Mouse (Mus musculus) hindbrain, embryonic 15.5 days (tissue): ENCODE measurements around the gene Fbrsl1. TPM values are rescaled to one million over a fixed set of nuclear protein-coding genes. Genes with fewer than 3 reads are reported as not detected.
A peak's percentile ranks its signal among the peaks of the same experiment; 100 is the strongest.

Experiments used
- ATAC-seq: fragments of 200-750 bp; cut with Nextera tagmentation; 2 replicates; pipeline ENCODE4 v1.8.0; 2017; ENCODE audit warnings: low read depth, moderate number of reproducible peaks, moderate TSS enrichment; ENCODE audit not compliant: low FRiP score
- H3K27ac ChIP-seq: fragments of 300-500 bp; sonication (generic); replicated peaks from 2 replicates; pipeline ENCODE4 v1.5.1; 2015; ENCODE audit warnings: mild to moderate bottlenecking, inconsistent platforms
- H3K27me3 ChIP-seq: fragments of 300-500 bp; sonication (generic); 2 replicates; pipeline ENCODE4 v1.6.1; 2015; ENCODE audit warnings: control low read depth, inconsistent platforms
- H3K36me3 ChIP-seq: fragments of 300-500 bp; sonication (generic); 2 replicates; pipeline ENCODE4 v1.6.1; 2015; ENCODE audit warnings: control low read depth, inconsistent platforms
- H3K4me1 ChIP-seq: fragments of 300-500 bp; sonication (generic); replicated peaks from 2 replicates; pipeline ENCODE4 v1.6.1; 2015; ENCODE audit warnings: control low read depth, inconsistent platforms
- H3K4me2 ChIP-seq: fragments of 300-500 bp; sonication (generic); 2 replicates; pipeline ENCODE4 v1.6.1; 2015; ENCODE audit warnings: moderate library complexity, mild to moderate bottlenecking, inconsistent platforms
- H3K4me3 ChIP-seq: fragments of 300-500 bp; sonication (generic); 2 replicates; pipeline ENCODE4 v1.5.1; 2015; ENCODE audit warnings: mild to moderate bottlenecking, inconsistent platforms
- H3K9ac ChIP-seq: fragments of 300-500 bp; sonication (generic); 2 replicates; pipeline ENCODE4 v1.6.1; 2015; ENCODE audit warnings: inconsistent platforms
- H3K9me3 ChIP-seq: fragments of 300-500 bp; sonication (generic); 2 replicates; pipeline ENCODE4 v1.6.1; 2016; ENCODE audit warnings: control low read depth, inconsistent platforms
- WGBS: fragments of 180-500 bp; shearing (Covaris S2); methylation state at CpG from one replicate; pipeline ENCODE4 v1.1.7; 2015; 5-methylcytosine and 5-hydroxymethylcytosine counted together
- polyA plus RNA-seq: library from polyadenylated mRNA; unstranded; fragments of >200 nt; fragmentation: Nextera tagmentation; extraction: Ambion mirVana; gene quantifications from 2 replicates; pipeline ENCODE4 v1.2.1, GENCODE M21; 2015

Gene Fbrsl1
- polyA plus RNA-seq, 1 experiment from 2014 or later, result 25.1 TPM

DNA sequence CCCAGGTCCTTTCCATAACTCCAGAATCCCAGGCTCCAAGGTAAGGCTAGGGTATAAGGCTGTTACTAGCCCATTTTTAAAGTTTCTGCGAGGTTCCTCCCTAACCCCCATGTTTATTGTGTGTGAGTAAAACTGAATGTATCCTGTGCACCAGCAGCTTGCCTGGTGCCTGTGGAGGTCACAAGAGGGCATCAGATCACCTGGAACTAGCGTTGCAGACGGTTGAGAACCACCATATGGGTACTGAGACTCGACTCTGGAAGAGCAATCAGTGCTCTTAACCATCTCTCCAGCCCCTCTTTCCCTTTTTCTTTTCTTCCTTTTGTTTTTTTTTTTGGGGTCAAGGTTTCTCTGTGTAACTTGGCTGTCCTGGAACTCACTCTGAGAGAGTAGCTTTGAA lies 68.5 kb downstream of the Fbrsl1 start:
- WGBS, result 87% methylated on average over 4 of the region's 4 CpGs
- H3K36me3 ChIP-seq, result peaks cover 35% of the 10 kb centered on the region
- no peak overlapping the region for H3K27ac ChIP-seq
- no peaks in the 10 kb centered on the region for H3K9me3 ChIP-seq
- H3K4me3 ChIP-seq, result no peak overlapping the region
- no peak overlapping the region for H3K4me2 ChIP-seq
- H3K9ac ChIP-seq, result no peak overlapping the region
- no peak for ATAC-seq
- H3K4me1 ChIP-seq, result peaks cover 12% of the 10 kb centered on the region
- H3K27me3 ChIP-seq, result no peaks in the 10 kb centered on the region

DNA sequence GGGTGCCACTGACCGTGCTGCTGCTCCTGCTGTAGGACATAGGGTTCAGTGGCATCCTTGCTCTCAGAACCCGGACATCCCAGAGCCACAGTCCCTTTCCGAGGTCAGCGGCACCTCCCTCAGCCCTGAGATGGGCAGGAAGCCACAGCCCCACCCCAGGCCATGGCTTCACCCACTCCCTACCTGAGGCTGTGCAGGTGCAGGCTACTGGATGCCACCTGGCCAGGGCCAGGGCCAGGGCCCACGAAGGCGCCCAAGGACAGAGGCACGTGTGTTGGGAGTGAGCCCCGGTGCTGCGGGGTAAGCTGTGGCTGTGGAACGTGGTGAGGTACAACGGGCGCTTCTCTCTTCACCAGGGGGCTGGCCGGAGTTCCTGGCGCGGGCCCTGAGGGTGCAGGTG lies 69.2 kb downstream of the Fbrsl1 start:
- Histone ChIP-seq H3K27me3 (no peaks in the 10 kb centered on the region), H3K27ac (no peak overlapping the region), H3K4me2 (no peak overlapping the region), H3K4me1 (peaks cover 4% of the 10 kb centered on the region; the same call in 1 of the 2 replicates), H3K4me3 (no peak overlapping the region), H3K36me3 (peaks cover 36% of the 10 kb centered on the region), H3K9me3 (no peaks in the 10 kb centered on the region), H3K9ac (no peak overlapping the region)
- WGBS, result 89% methylated on average over 14 of the region's 15 CpGs
- peak; percentile 24; the same call in 1 of the 2 replicates for ATAC-seq

DNA sequence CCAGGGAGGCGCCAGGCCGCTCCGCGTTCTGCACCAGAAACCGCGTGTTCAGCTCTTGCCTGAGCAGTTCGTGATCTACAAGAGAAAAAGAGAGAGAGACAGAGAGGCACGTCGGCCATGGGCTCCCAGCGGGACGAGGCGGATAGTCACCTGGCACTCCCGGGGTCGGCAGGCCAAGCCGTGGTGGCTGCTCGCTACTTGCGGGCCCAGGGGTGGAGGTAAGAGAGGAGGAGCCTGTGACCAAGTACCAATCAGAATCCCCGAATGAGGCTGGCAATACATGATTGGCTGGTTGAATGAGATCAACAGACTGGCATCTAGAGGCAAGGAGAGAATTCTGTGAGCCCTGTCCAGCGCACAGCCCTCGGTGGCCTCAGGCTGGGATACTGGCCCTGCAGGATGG lies 70.1 kb downstream of the Fbrsl1 start:
- H3K4me1 ChIP-seq, result no peaks in the 10 kb centered on the region
- 32% methylated on average over 20 of the region's 20 CpGs for WGBS
- H3K9ac ChIP-seq, result no peak overlapping the region
- no peak overlapping the region for H3K4me2 ChIP-seq
- no peak overlapping the region for H3K27ac ChIP-seq
- no peaks in the 10 kb centered on the region for H3K27me3 ChIP-seq
- peaks cover 40% of the 10 kb centered on the region for H3K36me3 ChIP-seq
- ATAC-seq, result peak; percentile 42; the same call in 1 of the 2 replicates
- H3K4me3 ChIP-seq, result no peak overlapping the region
- no peaks in the 10 kb centered on the region for H3K9me3 ChIP-seq

DNA sequence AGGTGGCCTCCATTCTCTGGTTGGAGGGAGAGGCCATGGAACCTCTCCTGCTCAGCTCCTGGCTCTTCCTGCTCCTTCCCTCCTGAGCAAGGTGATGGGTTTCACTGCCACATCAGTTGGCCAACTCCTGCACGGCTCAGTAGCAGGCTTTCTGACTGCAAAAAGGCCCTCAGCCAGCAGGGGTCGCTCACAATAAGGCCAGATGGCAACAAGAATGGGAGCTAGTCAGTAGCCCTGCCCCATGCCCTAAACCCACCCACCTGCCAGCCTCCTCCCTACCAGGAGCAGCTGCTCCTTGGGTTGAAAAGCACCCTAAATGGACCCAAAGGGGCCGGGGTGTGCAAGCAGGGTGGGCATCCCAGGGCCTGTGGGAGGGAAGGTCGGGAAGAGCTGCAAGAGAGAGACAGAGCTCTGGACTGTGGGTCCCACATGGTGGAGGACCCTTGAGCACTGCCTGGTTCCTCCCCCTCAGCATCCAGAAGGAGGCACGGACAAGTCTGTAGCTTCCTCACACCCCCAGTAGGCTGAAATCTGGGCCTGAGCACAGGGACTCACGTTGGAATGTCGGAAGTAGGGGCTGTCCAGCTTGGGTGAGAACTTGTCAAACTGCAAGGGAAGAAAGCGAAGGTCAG lies 71.4 kb downstream of the Fbrsl1 start:
- H3K9ac ChIP-seq, result no peak overlapping the region
- no peaks in the 10 kb centered on the region for H3K4me1 ChIP-seq
- peaks cover 40% of the 10 kb centered on the region for H3K36me3 ChIP-seq
- 61% methylated on average over 8 of the region's 8 CpGs for WGBS
- H3K27ac ChIP-seq, result no peak overlapping the region
- ATAC-seq, result peak; percentile 62; the same call in 1 of the 2 replicates
- no peaks in the 10 kb centered on the region for H3K9me3 ChIP-seq
- no peaks in the 10 kb centered on the region for H3K27me3 ChIP-seq
- no peak overlapping the region for H3K4me3 ChIP-seq
- H3K4me2 ChIP-seq, result no peak overlapping the region

DNA sequence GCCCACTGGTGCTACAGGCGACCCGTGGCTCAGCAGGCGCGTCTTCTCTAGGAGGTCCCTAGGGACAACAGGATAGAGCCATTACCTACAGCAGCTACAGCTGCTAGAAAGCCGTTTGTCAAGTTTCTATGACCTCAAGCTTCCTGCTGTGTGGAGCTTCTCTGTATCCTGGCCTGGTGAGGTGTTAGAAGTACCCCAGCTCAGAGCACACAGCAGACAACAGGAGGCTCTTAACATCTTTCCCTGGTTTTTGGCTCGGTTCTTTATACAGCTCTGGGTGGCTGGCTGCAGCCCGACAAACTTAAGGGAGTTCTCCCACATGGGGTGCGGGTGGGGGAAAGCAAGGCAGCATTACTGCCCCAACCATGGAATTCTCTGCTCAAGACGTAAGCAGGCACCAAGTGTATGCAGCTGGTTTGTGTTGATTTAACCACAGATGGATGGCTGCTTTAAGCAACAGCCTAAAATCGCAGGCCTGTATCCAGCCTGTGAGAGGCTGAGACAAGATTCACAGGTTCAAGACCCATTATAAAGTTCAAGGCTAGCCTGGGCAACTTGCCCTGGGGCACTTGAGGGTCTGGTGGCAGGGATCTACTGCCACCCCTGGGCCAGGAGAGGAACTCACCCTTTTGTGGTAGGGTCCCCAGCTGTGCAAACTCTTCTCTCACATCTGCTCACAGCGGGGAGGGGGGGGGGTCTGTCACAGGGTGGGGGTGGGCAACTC lies 84.3 kb downstream of the Fbrsl1 start:
- ATAC-seq, result peak; percentile 12; the same call in 1 of the 2 replicates
- peak overlapping the region; percentile 44 for H3K9ac ChIP-seq
- H3K4me3 ChIP-seq, result peak overlapping the region; percentile 43
- peaks cover 13% of the 10 kb centered on the region for H3K4me1 ChIP-seq
- peak overlapping the region; percentile 65 for H3K4me2 ChIP-seq
- 38% methylated on average over 10 of the region's 11 CpGs for WGBS
- H3K36me3 ChIP-seq, result peaks cover 16% of the 10 kb centered on the region
- no peaks in the 10 kb centered on the region for H3K9me3 ChIP-seq
- H3K27me3 ChIP-seq, result no peaks in the 10 kb centered on the region
- H3K27ac ChIP-seq, result peak overlapping the region; percentile 28; the same call in 1 of the 2 replicates

DNA sequence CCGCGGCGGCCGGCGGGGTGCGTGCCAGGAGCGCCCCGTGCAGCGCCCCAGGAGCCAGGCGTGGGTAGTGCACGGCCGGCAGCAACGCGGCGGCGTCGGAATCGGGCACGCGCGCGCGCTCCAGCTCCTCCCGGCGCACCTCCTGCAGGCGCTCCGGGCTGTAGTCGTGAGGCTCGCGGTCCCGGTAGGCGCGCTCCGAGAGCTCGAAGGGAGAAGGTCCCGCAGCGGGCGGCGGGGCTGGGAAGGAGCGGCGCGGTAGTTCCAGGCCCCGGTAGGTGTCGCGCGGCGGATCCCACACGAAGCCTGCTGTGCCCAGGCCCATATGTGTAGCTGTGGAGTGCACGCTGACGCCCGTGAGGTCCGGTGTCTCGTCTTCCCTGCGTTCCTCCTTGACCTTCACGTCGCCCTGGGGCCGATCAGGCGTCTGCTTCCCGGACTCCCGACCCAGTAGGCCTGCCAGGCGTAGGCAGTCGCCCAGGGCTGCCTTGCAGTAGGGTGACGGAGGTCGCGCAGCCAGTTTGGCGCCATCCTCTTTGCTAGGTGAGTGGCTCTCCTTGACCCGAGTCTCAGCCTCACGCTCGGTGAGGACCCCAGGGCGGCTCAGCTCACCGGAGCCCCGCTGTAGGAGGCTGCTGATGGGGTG lies 85.0 kb downstream of the Fbrsl1 start:
- H3K9ac ChIP-seq, result peak overlapping the region; percentile 44
- H3K9me3 ChIP-seq, result no peaks in the 10 kb centered on the region
- peak; percentile 79 for ATAC-seq
- 3% methylated on average over 71 of the region's 72 CpGs for WGBS
- H3K4me3 ChIP-seq, result peak overlapping the region; percentile 43
- H3K4me2 ChIP-seq, result peak overlapping the region; percentile 65
- H3K36me3 ChIP-seq, result peaks cover 12% of the 10 kb centered on the region
- no peaks in the 10 kb centered on the region for H3K27me3 ChIP-seq
- peaks cover 13% of the 10 kb centered on the region for H3K4me1 ChIP-seq
- peak overlapping the region; percentile 28; the same call in 1 of the 2 replicates for H3K27ac ChIP-seq

DNA sequence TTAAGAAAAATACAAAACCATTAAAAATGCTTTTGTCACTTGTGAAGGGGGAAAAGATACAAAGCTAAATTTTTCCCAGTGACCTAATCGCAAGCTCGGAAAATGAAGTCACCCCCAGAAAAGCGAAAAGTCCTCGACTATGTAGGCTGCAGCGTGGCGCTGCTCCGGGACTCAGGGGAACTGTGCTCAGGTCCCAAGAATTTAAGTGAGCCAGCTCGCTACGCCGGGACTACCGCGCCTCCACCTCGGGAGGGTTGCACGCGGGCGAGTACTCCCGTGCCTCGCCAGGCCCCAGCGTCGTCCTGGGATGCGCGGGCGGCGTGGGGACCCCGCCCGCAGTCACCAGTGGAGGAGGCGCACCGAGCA lies 85.5 kb downstream of the Fbrsl1 start:
- 0 out of 2 replicates have a peak overlapping the region, but pooled peaks have one; percentile 28 for H3K27ac ChIP-seq

DNA sequence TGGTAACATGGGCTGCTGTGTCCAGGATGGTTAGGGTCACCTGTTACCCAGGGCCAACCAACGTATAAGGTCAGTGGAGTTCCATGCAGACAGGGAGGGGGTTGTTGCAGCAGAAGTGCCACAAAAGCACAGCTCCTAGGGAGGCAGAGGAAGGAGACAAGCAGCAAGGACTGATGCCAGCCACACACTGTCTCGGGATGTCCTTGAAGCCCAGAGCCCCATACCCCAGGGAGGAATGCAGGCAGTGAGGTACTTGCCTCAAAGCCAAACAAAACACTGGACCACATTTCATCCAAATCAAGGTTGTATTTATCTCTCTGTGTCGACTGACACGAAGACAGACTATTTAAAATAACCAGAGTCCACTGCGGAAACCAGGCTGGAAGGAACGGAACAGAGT lies 86.8 kb downstream of the Fbrsl1 start:
- peaks cover 13% of the 10 kb centered on the region for H3K4me1 ChIP-seq
- no peak overlapping the region for H3K4me2 ChIP-seq
- H3K27me3 ChIP-seq, result no peaks in the 10 kb centered on the region
- H3K9me3 ChIP-seq, result no peaks in the 10 kb centered on the region
- H3K4me3 ChIP-seq, result no peak overlapping the region
- ATAC-seq, result no peak
- 90% methylated on average over 6 of the region's 6 CpGs for WGBS
- no peak overlapping the region for H3K27ac ChIP-seq
- H3K9ac ChIP-seq, result no peak overlapping the region
- H3K36me3 ChIP-seq, result peaks cover 5% of the 10 kb centered on the region; the same call in 1 of the 2 replicates

More for the DNA sequence above, 85.5 kb downstream of the Fbrsl1 start:
- H3K4me2 ChIP-seq, result peak overlapping the region; percentile 65
- peak overlapping the region; percentile 43 for H3K4me3 ChIP-seq
- H3K36me3 ChIP-seq, result peaks cover 12% of the 10 kb centered on the region
- 3% methylated on average over 28 of the region's 28 CpGs for WGBS
- H3K9ac ChIP-seq, result peak overlapping the region; percentile 44
- H3K9me3 ChIP-seq, result no peaks in the 10 kb centered on the region
- H3K27me3 ChIP-seq, result no peaks in the 10 kb centered on the region
- peaks cover 13% of the 10 kb centered on the region for H3K4me1 ChIP-seq
- ATAC-seq, result peak; percentile 21; the same call in 1 of the 2 replicates

DNA sequence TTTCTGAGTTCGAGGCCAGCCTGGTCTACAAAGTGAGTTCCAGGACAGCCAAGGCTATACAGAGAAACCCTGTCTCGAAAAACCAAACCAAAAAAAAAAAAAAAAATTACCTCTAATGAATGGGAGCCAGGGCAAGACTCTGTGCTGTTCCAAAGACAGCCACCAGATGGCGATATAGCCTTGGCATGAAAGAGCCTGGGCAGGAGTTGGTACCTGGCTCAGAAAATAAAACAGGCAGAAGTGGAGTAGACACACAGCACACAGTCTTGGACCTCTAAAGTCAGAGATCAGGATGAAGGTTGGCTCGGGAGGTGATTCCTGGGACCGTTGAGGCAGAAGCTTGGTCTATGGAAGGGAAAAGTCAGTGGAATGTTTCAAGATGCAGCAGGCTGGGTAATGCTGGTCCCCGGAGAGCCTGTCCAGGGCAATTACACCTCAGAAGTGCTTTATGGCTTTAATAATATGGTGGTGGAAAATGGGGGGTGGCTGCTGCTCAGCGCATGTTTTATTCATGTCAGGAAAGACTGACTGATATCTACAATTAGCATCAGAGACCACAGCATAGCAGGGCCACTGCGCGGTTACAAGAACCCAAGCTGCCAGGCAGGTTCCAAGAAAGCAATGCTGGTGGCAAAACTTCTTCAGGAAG lies 90.6 kb downstream of the Fbrsl1 start:
- Histone ChIP-seq H3K9me3 (no peaks in the 10 kb centered on the region), H3K36me3 (no peaks in the 10 kb centered on the region), H3K4me2 (no peak overlapping the region), H3K27ac (no peak overlapping the region), H3K4me1 (no peaks in the 10 kb centered on the region), H3K4me3 (no peak overlapping the region), H3K9ac (no peak overlapping the region), H3K27me3 (0 out of 2 replicates have a peak, but pooled peaks cover 3% of the 10 kb centered on the region)
- ATAC-seq, result peak; percentile 52; the same call in 1 of the 2 replicates
- 39% methylated on average over 9 of the region's 9 CpGs for WGBS

DNA sequence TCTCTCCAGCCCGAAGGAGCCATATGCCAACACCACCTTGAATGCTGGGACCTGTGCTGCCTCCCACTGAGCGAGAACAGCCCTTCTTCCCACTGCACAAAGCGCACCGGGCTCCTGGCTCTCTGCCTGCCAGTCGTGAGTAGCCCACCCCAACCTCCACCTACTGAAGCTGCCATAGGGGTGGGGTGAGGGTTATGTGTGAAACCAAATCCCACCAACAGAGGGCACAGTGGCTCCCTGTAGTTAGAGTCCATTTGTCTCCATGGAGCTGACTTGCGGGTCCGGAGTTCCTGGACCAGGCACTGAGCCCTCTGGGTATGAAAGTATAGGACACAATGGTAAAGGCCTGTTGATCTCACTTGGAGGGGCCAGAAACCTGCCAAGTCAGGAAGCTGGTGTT lies 93.6 kb downstream of the Fbrsl1 start:
- H3K36me3 ChIP-seq, result no peaks in the 10 kb centered on the region
- H3K9ac ChIP-seq, result no peak overlapping the region
- WGBS, result 16% methylated on average over 7 of the region's 7 CpGs
- no peak overlapping the region for H3K4me2 ChIP-seq
- no peaks in the 10 kb centered on the region for H3K9me3 ChIP-seq
- H3K27ac ChIP-seq, result no peak overlapping the region
- no peak for ATAC-seq
- no peak overlapping the region for H3K4me3 ChIP-seq
- 0 out of 2 replicates have a peak, but pooled peaks cover 3% of the 10 kb centered on the region for H3K27me3 ChIP-seq
- H3K4me1 ChIP-seq, result no peaks in the 10 kb centered on the region

DNA sequence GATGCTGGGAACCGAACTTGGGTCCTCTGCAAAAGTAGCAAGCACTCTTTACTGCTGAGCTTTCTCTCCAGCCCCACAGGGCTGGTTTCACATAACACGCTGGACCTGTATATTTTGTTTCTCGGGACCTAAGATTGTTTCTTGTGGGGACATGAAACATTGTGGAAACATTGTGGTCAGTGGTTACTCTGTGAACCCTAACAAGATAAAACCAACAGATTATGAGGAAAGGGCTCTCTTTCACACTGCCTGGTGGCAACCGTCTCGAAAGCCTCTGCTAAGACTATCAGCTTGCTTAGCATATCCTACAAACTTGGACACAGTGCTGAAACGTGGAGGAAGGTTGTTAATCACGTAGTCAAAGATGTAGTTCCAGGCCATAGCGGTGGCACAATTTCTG lies 101.3 kb downstream of the Fbrsl1 start:
- Histone ChIP-seq H3K36me3 (no peaks in the 10 kb centered on the region), H3K27ac (no peak overlapping the region), H3K9ac (no peak overlapping the region), H3K27me3 (peaks cover 15% of the 10 kb centered on the region), H3K4me1 (peaks cover 13% of the 10 kb centered on the region), H3K4me3 (no peak overlapping the region), H3K9me3 (no peaks in the 10 kb centered on the region), H3K4me2 (no peak overlapping the region)
- ATAC-seq, result no peak
- 90% methylated on average over 8 of the region's 8 CpGs for WGBS
